Mouse (Mus musculus) forebrain, embryonic 13.5 days (tissue): ENCODE measurements around the gene Crhr2. TPM values are rescaled to one million over a fixed set of nuclear protein-coding genes. Genes with fewer than 3 reads are reported as not detected.

ENCODE experiments used
- ATAC-seq: fragments of 200-750 bp; cut with Nextera tagmentation; 2 replicates; pipeline ENCODE4 v1.8.0; 2017
- H3K27ac ChIP-seq: fragments of 300-500 bp; sonication (generic); 2 replicates; pipeline ENCODE4 v1.5.1; 2015; ENCODE audit warnings: inconsistent platforms, mild to moderate bottlenecking, moderate library complexity
- H3K27me3 ChIP-seq: fragments of 300-500 bp; sonication (generic); 2 replicates; pipeline ENCODE4 v1.6.1; 2015; ENCODE audit warnings: mild to moderate bottlenecking, inconsistent platforms
- H3K36me3 ChIP-seq: fragments of 300-500 bp; sonication (generic); 2 replicates; pipeline ENCODE4 v1.6.1; 2015; ENCODE audit warnings: mild to moderate bottlenecking, inconsistent platforms; ENCODE audit not compliant: poor library complexity, severe bottlenecking
- H3K4me1 ChIP-seq: fragments of 300-500 bp; sonication (generic); 2 replicates; pipeline ENCODE4 v1.6.1; 2015; ENCODE audit warnings: inconsistent platforms
- H3K4me2 ChIP-seq: fragments of 300-500 bp; sonication (generic); 2 replicates; pipeline ENCODE4 v1.6.1; 2015; ENCODE audit warnings: inconsistent platforms, mild to moderate bottlenecking, moderate library complexity
- H3K4me3 ChIP-seq: fragments of 300-500 bp; sonication (generic); 2 replicates; pipeline ENCODE4 v1.5.1; 2015; ENCODE audit warnings: mild to moderate bottlenecking, inconsistent platforms
- H3K9ac ChIP-seq: fragments of 300-500 bp; sonication (generic); 2 replicates; pipeline ENCODE4 v1.6.1; 2015; ENCODE audit warnings: mild to moderate bottlenecking, inconsistent platforms
- H3K9me3 ChIP-seq: fragments of 300-500 bp; sonication (generic); replicated peaks from 2 replicates; pipeline ENCODE4 v1.6.1; 2016; ENCODE audit warnings: inconsistent platforms
- WGBS: fragments of 180-500 bp; shearing (Covaris S2); methylation state at CpG from one replicate; pipeline ENCODE4 v1.1.7; 2015; 5-methylcytosine and 5-hydroxymethylcytosine counted together
- polyA plus RNA-seq: library from polyadenylated mRNA; unstranded; fragments of >200 nt; fragmentation: Nextera tagmentation; extraction: Ambion mirVana; gene quantifications from 2 replicates; pipeline ENCODE4 v1.2.1, GENCODE M21; 2015

Gene Crhr2
- polyA plus RNA-seq, 1 experiment from 2014 or later = 0.28 TPM

- H3K4me3 ChIP-seq = no peak overlapping the region
- peaks cover 12% of the 10 kb centered on the region; the same call in 1 of the 2 replicates for H3K4me1 ChIP-seq
- H3K9ac ChIP-seq = no peak overlapping the region
- peaks cover 93% of the 10 kb centered on the region for H3K36me3 ChIP-seq
- H3K9me3 ChIP-seq = no peaks in the 10 kb centered on the region
- H3K27ac ChIP-seq = no peak overlapping the region
- H3K4me2 ChIP-seq = no peak overlapping the region
- no peak for ATAC-seq
- WGBS = 94% methylated on average over 9 of the region's 9 CpGs
- no peaks in the 10 kb centered on the region for H3K27me3 ChIP-seq
Observed at GRCm38 (mm10) chr6:55063793-55064476, 68.9 kb downstream of the Crhr2 start.

GRCm38 (mm10) chr6:55062200-55062599 lies 70.6 kb downstream of the Crhr2 start:
- no peak overlapping the region for H3K27ac ChIP-seq
- WGBS = 57% methylated on average over 5 of the region's 5 CpGs
- no peak overlapping the region for H3K4me3 ChIP-seq
- no peak overlapping the region for H3K9ac ChIP-seq
- H3K9me3 ChIP-seq = no peaks in the 10 kb centered on the region
- H3K4me2 ChIP-seq = no peak overlapping the region
- no peaks in the 10 kb centered on the region for H3K27me3 ChIP-seq
- no peak for ATAC-seq
- H3K4me1 ChIP-seq = peaks cover 12% of the 10 kb centered on the region; the same call in 1 of the 2 replicates
- peaks cover 90% of the 10 kb centered on the region for H3K36me3 ChIP-seq

GRCm38 (mm10) chr6:55061328-55061727 lies 71.5 kb downstream of the Crhr2 start:
- Histone ChIP-seq H3K27me3 (no peaks in the 10 kb centered on the region), H3K9ac (no peak overlapping the region), H3K4me3 (no peak overlapping the region), H3K36me3 (peaks cover 88% of the 10 kb centered on the region), H3K4me2 (no peak overlapping the region), H3K27ac (no peak overlapping the region), H3K4me1 (peaks cover 12% of the 10 kb centered on the region; the same call in 1 of the 2 replicates), H3K9me3 (no peaks in the 10 kb centered on the region)
- WGBS = 95% methylated on average over 11 of the region's 11 CpGs
- ATAC-seq = no peak

- H3K27ac ChIP-seq = no peak overlapping the region
- no peak overlapping the region for H3K4me3 ChIP-seq
- no peak for ATAC-seq
- 93% methylated on average over 7 of the region's 7 CpGs for WGBS
- H3K9ac ChIP-seq = no peak overlapping the region
- H3K27me3 ChIP-seq = no peaks in the 10 kb centered on the region
- H3K9me3 ChIP-seq = no peaks in the 10 kb centered on the region
- H3K4me1 ChIP-seq = peaks cover 12% of the 10 kb centered on the region; the same call in 1 of the 2 replicates
- peaks cover 88% of the 10 kb centered on the region for H3K36me3 ChIP-seq
- H3K4me2 ChIP-seq = no peak overlapping the region
Observed at GRCm38 (mm10) chr6:55060241-55060825, 72.5 kb downstream of the Crhr2 start.

GRCm38 (mm10) chr6:55057427-55057826 lies 75.4 kb downstream of the Crhr2 start:
- no peak for ATAC-seq
- WGBS = 89% methylated on average over 3 of the region's 3 CpGs

GRCm38 (mm10) chr6:55054491-55054890 lies 78.3 kb downstream of the Crhr2 start:
- H3K9ac ChIP-seq = no peak overlapping the region
- H3K27me3 ChIP-seq = no peaks in the 10 kb centered on the region
- no peak overlapping the region for H3K4me3 ChIP-seq
- peaks cover 91% of the 10 kb centered on the region for H3K36me3 ChIP-seq
- H3K4me2 ChIP-seq = no peak overlapping the region
- no peaks in the 10 kb centered on the region for H3K9me3 ChIP-seq
- H3K27ac ChIP-seq = no peak overlapping the region
- ATAC-seq = no peak
- WGBS = 90% methylated on average over 4 of the region's 4 CpGs
- H3K4me1 ChIP-seq = no peaks in the 10 kb centered on the region

More at GRCm38 (mm10) chr6:55057427-55057826, 75.4 kb downstream of the Crhr2 start:
- Histone ChIP-seq H3K27me3 (no peaks in the 10 kb centered on the region), H3K4me2 (no peak overlapping the region), H3K36me3 (peaks cover 91% of the 10 kb centered on the region), H3K4me3 (no peak overlapping the region), H3K4me1 (peaks cover 11% of the 10 kb centered on the region; the same call in 1 of the 2 replicates), H3K27ac (no peak overlapping the region), H3K9me3 (no peaks in the 10 kb centered on the region), H3K9ac (no peak overlapping the region)

GRCm38 (mm10) chr6:55049186-55049585 lies 83.6 kb downstream of the Crhr2 start:
- Histone ChIP-seq H3K4me3 (no peak overlapping the region), H3K4me1 (peaks cover 4% of the 10 kb centered on the region; the same call in 1 of the 2 replicates), H3K27me3 (no peaks in the 10 kb centered on the region), H3K9ac (no peak overlapping the region), H3K27ac (no peak overlapping the region), H3K4me2 (no peak overlapping the region), H3K36me3 (peaks cover 67% of the 10 kb centered on the region), H3K9me3 (no peaks in the 10 kb centered on the region)
- ATAC-seq = no peak
- 91% methylated on average over 10 of the region's 10 CpGs for WGBS

GRCm38 (mm10) chr6:55045326-55045725 lies 87.5 kb downstream of the Crhr2 start:
- Histone ChIP-seq H3K4me2 (no peak overlapping the region), H3K27ac (no peak overlapping the region), H3K27me3 (no peaks in the 10 kb centered on the region), H3K4me3 (no peak overlapping the region), H3K9ac (no peak overlapping the region), H3K4me1 (peaks cover 9% of the 10 kb centered on the region; the same call in 1 of the 2 replicates), H3K9me3 (no peaks in the 10 kb centered on the region), H3K36me3 (peaks cover 33% of the 10 kb centered on the region)
- no peak for ATAC-seq
- WGBS = 74% methylated on average over 1 of the region's 1 CpGs

- Histone ChIP-seq H3K4me3 (no peak overlapping the region), H3K27me3 (no peaks in the 10 kb centered on the region), H3K4me2 (no peak overlapping the region), H3K4me1 (peaks cover 16% of the 10 kb centered on the region), H3K27ac (no peak overlapping the region), H3K36me3 (peaks cover 25% of the 10 kb centered on the region), H3K9me3 (no peaks in the 10 kb centered on the region), H3K9ac (peak overlapping the region; percentile 16; the same call in 1 of the 2 replicates)
- ATAC-seq = no peak
- WGBS = 75% methylated on average over 5 of the region's 5 CpGs
Observed at GRCm38 (mm10) chr6:55044542-55044941, 88.3 kb downstream of the Crhr2 start.

GRCm38 (mm10) chr6:55043206-55043605 lies 89.6 kb downstream of the Crhr2 start:
- Histone ChIP-seq H3K4me3 (no peak overlapping the region), H3K4me2 (no peak overlapping the region), H3K4me1 (peaks cover 25% of the 10 kb centered on the region), H3K9ac (no peak overlapping the region), H3K9me3 (no peaks in the 10 kb centered on the region), H3K27me3 (no peaks in the 10 kb centered on the region), H3K36me3 (peaks cover 13% of the 10 kb centered on the region), H3K27ac (no peak overlapping the region)
- ATAC-seq = no peak
- WGBS = 85% methylated on average over 8 of the region's 8 CpGs
